Mouse (Mus musculus) embryonic facial prominence, embryonic 14.5 days (tissue): ENCODE data around the gene Arcn1. TPM values are rescaled to one million over a fixed set of nuclear protein-coding genes. Genes with fewer than 3 reads are reported as not detected.

Experiments
- ATAC-seq: fragments of 200-750 bp; cut with Nextera tagmentation; 2 replicates; pipeline ENCODE4 v1.8.0; 2017; ENCODE audit warnings: low read depth, moderate number of reproducible peaks, moderate TSS enrichment
- DNase-seq: peaks from one replicate; pipeline ENCODE4 v3.0.0-alpha.2; 2015; ENCODE audit warnings: low spot score
- H3K27ac ChIP-seq: fragments of 300-500 bp; sonication (generic); replicated peaks from 2 replicates; pipeline ENCODE4 v1.5.1; 2014; ENCODE audit warnings: low read depth, mild to moderate bottlenecking, low read length, moderate library complexity
- H3K27me3 ChIP-seq: fragments of 300-500 bp; sonication (generic); replicated peaks from 2 replicates; pipeline ENCODE4 v1.6.1; 2014; ENCODE audit warnings: low read length; ENCODE audit not compliant: control insufficient read depth, insufficient read depth
- H3K36me3 ChIP-seq: fragments of 300-500 bp; sonication (generic); 2 replicates; pipeline ENCODE4 v1.6.1; 2014; ENCODE audit warnings: low read length, mixed read lengths; ENCODE audit not compliant: control insufficient read depth, insufficient read depth
- H3K4me1 ChIP-seq: fragments of 300-500 bp; sonication (generic); 2 replicates; pipeline ENCODE4 v1.6.1; 2014; ENCODE audit warnings: antibody characterized with exemption, low read length; ENCODE audit not compliant: control insufficient read depth, insufficient read depth
- H3K4me2 ChIP-seq: fragments of 300-500 bp; sonication (generic); 2 replicates; pipeline ENCODE4 v1.6.1; 2014; ENCODE audit warnings: low read depth, mild to moderate bottlenecking, low read length, moderate library complexity, mixed read lengths
- H3K4me3 ChIP-seq: fragments of 300-500 bp; sonication (generic); 2 replicates; pipeline ENCODE4 v1.5.1; 2014; ENCODE audit warnings: low read depth, mild to moderate bottlenecking, low read length
- H3K9ac ChIP-seq: fragments of 300-500 bp; sonication (generic); 2 replicates; pipeline ENCODE4 v1.6.1; 2014; ENCODE audit warnings: low read depth, mild to moderate bottlenecking, low read length, moderate library complexity, mixed read lengths
- H3K9me3 ChIP-seq: fragments of 300-500 bp; sonication (generic); 2 replicates; pipeline ENCODE4 v1.6.1; 2016; ENCODE audit warnings: low read length; ENCODE audit not compliant: control insufficient read depth
- WGBS: fragments of 180-500 bp; shearing (Covaris S2); extraction: QIAGEN DNeasy Blood & Tissue Kit; methylation state at CpG from one replicate; pipeline ENCODE4 v1.1.7; 2014; 5-methylcytosine and 5-hydroxymethylcytosine counted together
- polyA plus RNA-seq: library from polyadenylated mRNA; unstranded; fragments of >200 nt; fragmentation: Nextera tagmentation; extraction: Ambion mirVana; gene quantifications from 2 replicates; pipeline ENCODE4 v1.2.1, GENCODE M21; 2014

The Arcn1 gene
- polyA plus RNA-seq, 1 experiment from 2014 or later, result 220 TPM

GRCm38 (mm10) chr9:44713574-44713973, 54.1 kb downstream of the Arcn1 start:
- H3K4me3 ChIP-seq, result no peak overlapping the region
- peaks cover 74% of the 10 kb centered on the region for H3K36me3 ChIP-seq
- H3K27ac ChIP-seq, result no peak overlapping the region
- ATAC-seq, result no peak
- H3K9ac ChIP-seq, result no peak overlapping the region
- no peak for DNase-seq
- H3K4me2 ChIP-seq, result no peak overlapping the region
- 51% methylated on average over 2 of the region's 2 CpGs for WGBS
- H3K27me3 ChIP-seq, result no peaks in the 10 kb centered on the region
- H3K9me3 ChIP-seq, result no peaks in the 10 kb centered on the region
- H3K4me1 ChIP-seq, result peaks cover 4% of the 10 kb centered on the region

GRCm38 (mm10) chr9:44713080-44713479, 54.6 kb downstream of the Arcn1 start:
- no peak overlapping the region for H3K4me2 ChIP-seq
- no peak overlapping the region for H3K4me3 ChIP-seq
- H3K9ac ChIP-seq, result no peak overlapping the region
- H3K9me3 ChIP-seq, result no peaks in the 10 kb centered on the region
- ATAC-seq, result no peak
- H3K27me3 ChIP-seq, result no peaks in the 10 kb centered on the region
- H3K36me3 ChIP-seq, result peaks cover 74% of the 10 kb centered on the region
- H3K4me1 ChIP-seq, result peaks cover 6% of the 10 kb centered on the region
- no peak for DNase-seq
- WGBS, result 66% methylated on average over 6 of the region's 6 CpGs
- no peak overlapping the region for H3K27ac ChIP-seq

- DNase-seq, result no peak
- 0 out of 2 replicates have a peak overlapping the region, but pooled peaks have one; percentile 5 for H3K9ac ChIP-seq
- ATAC-seq, result no peak
- no peak overlapping the region for H3K27ac ChIP-seq
- WGBS, result 62% methylated on average over 17 of the region's 17 CpGs
- peaks cover 14% of the 10 kb centered on the region for H3K4me1 ChIP-seq
- H3K9me3 ChIP-seq, result no peaks in the 10 kb centered on the region
- peaks cover 64% of the 10 kb centered on the region for H3K36me3 ChIP-seq
- no peaks in the 10 kb centered on the region for H3K27me3 ChIP-seq
- H3K4me3 ChIP-seq, result no peak overlapping the region
- no peak overlapping the region for H3K4me2 ChIP-seq
Measured at GRCm38 (mm10) chr9:44711602-44712001, 56.0 kb downstream of the Arcn1 start.

- WGBS, result 75% methylated on average over 5 of the region's 5 CpGs
- Histone ChIP-seq H3K27me3 (no peaks in the 10 kb centered on the region), H3K27ac (no peak overlapping the region), H3K36me3 (peaks cover 65% of the 10 kb centered on the region), H3K9ac (no peak overlapping the region), H3K4me3 (no peak overlapping the region), H3K4me2 (no peak overlapping the region), H3K4me1 (peaks cover 14% of the 10 kb centered on the region), H3K9me3 (no peaks in the 10 kb centered on the region)
- DNase-seq (no peak), ATAC-seq (no peak)
Measured at GRCm38 (mm10) chr9:44710213-44710612, 57.4 kb downstream of the Arcn1 start.

- ATAC-seq, result no peak
- Histone ChIP-seq H3K9me3 (no peaks in the 10 kb centered on the region), H3K9ac (no peak overlapping the region), H3K36me3 (peaks cover 65% of the 10 kb centered on the region), H3K27me3 (no peaks in the 10 kb centered on the region), H3K4me3 (no peak overlapping the region), H3K4me1 (peaks cover 14% of the 10 kb centered on the region), H3K4me2 (no peak overlapping the region), H3K27ac (no peak overlapping the region)
- DNase-seq, result peak; percentile 25
- 47% methylated on average over 2 of the region's 2 CpGs for WGBS
Measured at GRCm38 (mm10) chr9:44709600-44709999, 58.0 kb downstream of the Arcn1 start.

- DNase-seq (peak; percentile 56), ATAC-seq (peak; percentile 27)
- peak overlapping the region; percentile 44 for H3K4me3 ChIP-seq
- peaks cover 66% of the 10 kb centered on the region for H3K36me3 ChIP-seq
- peak overlapping the region; percentile 65 for H3K9ac ChIP-seq
- peak overlapping the region; percentile 62 for H3K4me2 ChIP-seq
- no peaks in the 10 kb centered on the region for H3K9me3 ChIP-seq
- peak overlapping the region; percentile 54 for H3K27ac ChIP-seq
- 18% methylated on average over 6 of the region's 6 CpGs for WGBS
- peaks cover 14% of the 10 kb centered on the region for H3K4me1 ChIP-seq
- H3K27me3 ChIP-seq, result no peaks in the 10 kb centered on the region
Measured at GRCm38 (mm10) chr9:44708925-44709324, 58.7 kb downstream of the Arcn1 start.

GRCm38 (mm10) chr9:44708429-44708765, 59.2 kb downstream of the Arcn1 start:
- Histone ChIP-seq H3K27ac (peak overlapping the region; percentile 54), H3K36me3 (peaks cover 68% of the 10 kb centered on the region)
- WGBS, result 10% methylated on average over 21 of the region's 24 CpGs

GRCm38 (mm10) chr9:44707749-44708428, 59.8 kb downstream of the Arcn1 start:
- Histone ChIP-seq H3K36me3 (peaks cover 67% of the 10 kb centered on the region), H3K27me3 (no peaks in the 10 kb centered on the region), H3K4me1 (peaks cover 14% of the 10 kb centered on the region), H3K9ac (peak overlapping the region; percentile 65), H3K9me3 (no peaks in the 10 kb centered on the region), H3K27ac (peak overlapping the region; percentile 54), H3K4me3 (peak overlapping the region; percentile 44), H3K4me2 (peak overlapping the region; percentile 62)
- DNase-seq (peak; percentile 12), ATAC-seq (0 out of 2 replicates have a peak, but pooled peaks have one; percentile 26)
- WGBS, result 27% methylated on average over 28 of the region's 28 CpGs

More at GRCm38 (mm10) chr9:44708429-44708765, 59.2 kb downstream of the Arcn1 start:
- Histone ChIP-seq H3K9me3 (no peaks in the 10 kb centered on the region), H3K27me3 (no peaks in the 10 kb centered on the region), H3K4me3 (peak overlapping the region; percentile 44), H3K9ac (peak overlapping the region; percentile 65), H3K4me1 (peaks cover 14% of the 10 kb centered on the region), H3K4me2 (peak overlapping the region; percentile 62)
- peak; percentile 88 for ATAC-seq
- DNase-seq, result peak; percentile 90

- Histone ChIP-seq H3K4me3 (no peak overlapping the region), H3K27me3 (no peaks in the 10 kb centered on the region), H3K27ac (no peak overlapping the region), H3K4me2 (no peak overlapping the region), H3K9ac (no peak overlapping the region), H3K36me3 (peaks cover 88% of the 10 kb centered on the region), H3K4me1 (no peaks in the 10 kb centered on the region), H3K9me3 (no peaks in the 10 kb centered on the region)
- 91% methylated on average over 5 of the region's 5 CpGs for WGBS
- DNase-seq, result no peak
- no peak for ATAC-seq
Measured at GRCm38 (mm10) chr9:44699730-44700129, 67.9 kb downstream of the Arcn1 start.
